Mouse (Mus musculus) ZHBTc4 (cell line): ENCODE measurements around the gene Cdk5r1.

ENCODE experiments used
- DNase-seq: peaks from one replicate; pipeline ENCODE4 v3.0.0-alpha.2; 2011; ENCODE audit warnings: low read depth, low spot score

The Cdk5r1 gene

GRCm38 (mm10) chr11:80504519-80505385 is 27.9 kb downstream of the Cdk5r1 start:
- DNase-seq = no peak

GRCm38 (mm10) chr11:80505581-80505980 is 28.8 kb downstream of the Cdk5r1 start:
- no peak for DNase-seq

GRCm38 (mm10) chr11:80506483-80506882 is 29.7 kb downstream of the Cdk5r1 start:
- no peak for DNase-seq

GRCm38 (mm10) chr11:80507791-80508190 is 31.0 kb downstream of the Cdk5r1 start:
- no peak for DNase-seq

- DNase-seq = no peak
Observed at GRCm38 (mm10) chr11:80508361-80509175, 31.7 kb downstream of the Cdk5r1 start.

GRCm38 (mm10) chr11:80509176-80509506 is 32.3 kb downstream of the Cdk5r1 start:
- DNase-seq = no peak

- DNase-seq = no peak
Observed at GRCm38 (mm10) chr11:80510124-80510523, 33.3 kb downstream of the Cdk5r1 start.

GRCm38 (mm10) chr11:80512313-80513056 is 35.7 kb downstream of the Cdk5r1 start:
- no peak for DNase-seq

GRCm38 (mm10) chr11:80513796-80514195 is 37.0 kb downstream of the Cdk5r1 start:
- DNase-seq = no peak

GRCm38 (mm10) chr11:80515346-80515745 is 38.5 kb downstream of the Cdk5r1 start:
- DNase-seq = no peak

GRCm38 (mm10) chr11:80515895-80516294 is 39.1 kb downstream of the Cdk5r1 start:
- no peak for DNase-seq

GRCm38 (mm10) chr11:80518421-80519367 is 41.9 kb downstream of the Cdk5r1 start:
- DNase-seq = peak; percentile 86

- no peak for DNase-seq
Observed at GRCm38 (mm10) chr11:80521148-80521547, 44.3 kb downstream of the Cdk5r1 start.

GRCm38 (mm10) chr11:80522852-80523251 is 46.0 kb downstream of the Cdk5r1 start:
- no peak for DNase-seq

- DNase-seq = no peak
Observed at GRCm38 (mm10) chr11:80523410-80523809, 46.6 kb downstream of the Cdk5r1 start.

- no peak for DNase-seq
Observed at GRCm38 (mm10) chr11:80524213-80524612, 47.4 kb downstream of the Cdk5r1 start.

GRCm38 (mm10) chr11:80527697-80528096 is 50.9 kb downstream of the Cdk5r1 start:
- DNase-seq = peak; percentile 36

GRCm38 (mm10) chr11:80529149-80529548 is 52.3 kb downstream of the Cdk5r1 start:
- no peak for DNase-seq
